Mouse (Mus musculus): ENCODE data around the gene Tsnax. TPM values are rescaled to one million over a fixed set of nuclear protein-coding genes. Genes with fewer than 3 reads are reported as not detected.

Gene Tsnax
- total and polyA plus RNA-seq, 3 experiments: 17.6 to 49.7 (median 25.5) TPM

GRCm38 (mm10) chr8:125045760-125046159 lies 33.0 kb downstream of the Tsnax start:
- no peaks in the 10 kb centered on the region for H3K4me1 ChIP-seq (ENCODE audit: insufficient read depth, low read depth, low read length)
- no peak for ATAC-seq (ENCODE audit: extremely low read depth, insufficient number of reproducible peaks, low FRiP score, poor library complexity, severe bottlenecking)
- no peak for DNase-seq (ENCODE audit: low spot score)

DNA sequence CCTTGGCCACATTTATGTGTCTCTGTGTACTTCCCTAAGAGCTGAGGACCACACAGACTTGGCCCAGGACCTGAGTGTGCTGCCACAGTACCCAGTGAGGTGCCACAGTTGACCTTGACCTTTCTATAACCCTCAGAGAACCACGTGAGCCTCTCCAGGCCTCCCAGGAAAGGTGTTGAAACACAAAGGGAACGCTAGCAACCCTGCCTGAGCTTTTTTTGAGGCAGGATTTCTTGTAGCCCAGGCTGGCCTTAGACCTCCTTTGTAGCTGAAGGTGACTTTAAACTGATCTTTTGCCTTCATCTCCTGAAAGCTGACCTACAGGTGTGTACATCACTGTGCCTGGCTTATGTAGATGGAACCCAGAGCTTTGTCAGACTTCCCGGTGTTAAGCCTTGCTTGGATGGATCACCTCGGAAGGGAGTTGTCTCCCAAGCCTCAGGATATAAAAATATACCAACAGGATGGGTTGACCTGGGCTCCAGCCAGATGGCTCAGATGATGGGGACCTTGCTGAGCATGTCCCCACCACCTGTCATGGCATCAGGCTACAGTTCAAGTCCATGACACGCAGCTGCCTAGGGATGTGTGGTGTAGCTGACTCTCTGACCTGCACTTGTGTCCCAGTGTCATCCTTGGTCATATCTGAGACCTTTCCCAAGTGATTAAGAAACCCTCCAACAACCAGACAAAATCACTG lies 36.4 kb downstream of the Tsnax start:
- Histone ChIP-seq H3K36me3 (replicated peaks) (no peaks in the 10 kb centered on the region), H3K9me3 (replicated peaks) (peaks cover 56% of the 10 kb centered on the region), H3K4me3 (ENCODE audit: low read depth, low read length) (no peak overlapping the region), H3K4me1 (ENCODE audit: insufficient read depth, low read depth, low read length) (no peaks in the 10 kb centered on the region), H3K27me3 (ENCODE audit: insufficient read depth, low read length) (no peaks in the 10 kb centered on the region)
- DNase-seq (ENCODE audit: low spot score): no peak
- no peak for ATAC-seq (ENCODE audit: extremely low read depth, insufficient number of reproducible peaks, low FRiP score, poor library complexity, severe bottlenecking)
- no peak for TF ChIP-seq TAL1 (conservative IDR thresholded peaks at IDR 0.05; ENCODE audit: low read depth, low read length)

More at GRCm38 (mm10) chr8:125045760-125046159, 33.0 kb downstream of the Tsnax start:
- Histone ChIP-seq H3K9me3 (replicated peaks) (peaks cover 33% of the 10 kb centered on the region), H3K36me3 (replicated peaks) (peaks cover 2% of the 10 kb centered on the region), H3K4me3 (ENCODE audit: low read depth, low read length) (no peak overlapping the region), H3K27me3 (ENCODE audit: insufficient read depth, low read length) (no peaks in the 10 kb centered on the region)
- no peak for TF ChIP-seq CTCF (IDR thresholded peaks at IDR 0.05; ENCODE audit: low read depth, low read length)
- no peak for TF ChIP-seq GATA2 (IDR thresholded peaks at IDR 0.05; ENCODE audit: borderline replicate concordance, low read depth, low read length)
- TF ChIP-seq TAL1 (conservative IDR thresholded peaks at IDR 0.05; ENCODE audit: low read depth, low read length): no peak
- TF ChIP-seq POLR2AphosphoS5 (IDR thresholded peaks at IDR 0.05; ENCODE audit: insufficient replicate concordance, low read depth, low read length): no peak
- no peak for TF ChIP-seq GATA1 (IDR thresholded peaks at IDR 0.05; ENCODE audit: borderline replicate concordance, low read length)

- no peak for TF ChIP-seq CTCF (IDR thresholded peaks at IDR 0.05; ENCODE audit: low read depth, low read length)
- TF ChIP-seq POLR2AphosphoS5 (IDR thresholded peaks at IDR 0.05; ENCODE audit: insufficient replicate concordance, low read depth, low read length): no peak
- no peak for TF ChIP-seq GATA2 (IDR thresholded peaks at IDR 0.05; ENCODE audit: borderline replicate concordance, low read depth, low read length)
- no peak for TF ChIP-seq GATA1 (IDR thresholded peaks at IDR 0.05; ENCODE audit: borderline replicate concordance, low read length)
- TF ChIP-seq TAL1 (conservative IDR thresholded peaks at IDR 0.05; ENCODE audit: low read depth, low read length): no peak
- Histone ChIP-seq H3K4me1 (ENCODE audit: insufficient read depth, low read depth, low read length) (no peaks in the 10 kb centered on the region), H3K36me3 (replicated peaks) (no peaks in the 10 kb centered on the region), H3K4me3 (ENCODE audit: low read depth, low read length) (no peak overlapping the region), H3K27me3 (ENCODE audit: insufficient read depth, low read length) (peaks cover 2% of the 10 kb centered on the region; the same call in 1 of the 2 replicates), H3K9me3 (replicated peaks) (peaks cover 62% of the 10 kb centered on the region)
- DNase-seq (ENCODE audit: low spot score) (no peak), ATAC-seq (ENCODE audit: extremely low read depth, insufficient number of reproducible peaks, low FRiP score, poor library complexity, severe bottlenecking) (no peak)
These were observed 37.0 kb downstream of the Tsnax start for GRCm38 (mm10) chr8:125049826-125050225.

DNA sequence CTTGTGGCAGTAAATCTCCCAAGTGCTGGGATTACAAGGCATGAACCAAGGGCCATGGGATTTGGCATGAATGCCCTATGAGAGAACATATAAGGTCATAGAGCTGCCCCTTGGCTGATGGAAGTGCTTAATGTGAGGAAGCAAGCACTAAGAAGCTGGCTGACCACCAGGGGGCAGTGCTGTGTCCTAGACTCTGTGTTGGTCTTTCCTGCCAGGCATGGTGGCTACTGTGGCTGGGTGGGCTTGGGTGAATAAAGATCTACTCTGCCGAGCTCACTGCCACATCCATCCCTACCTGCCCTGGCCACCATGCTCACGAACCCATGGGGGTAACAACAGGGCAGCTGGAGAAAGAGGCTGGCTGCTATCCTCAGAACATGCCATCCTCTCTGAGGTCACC lies 39.2 kb downstream of the Tsnax start:
- ATAC-seq (ENCODE audit: extremely low read depth, insufficient number of reproducible peaks, low FRiP score, poor library complexity, severe bottlenecking) (no peak), DNase-seq (ENCODE audit: low spot score) (no peak)
- H3K4me3 ChIP-seq (ENCODE audit: low read depth, low read length): no peak overlapping the region
- no peaks in the 10 kb centered on the region for H3K36me3 ChIP-seq (replicated peaks)
- TF ChIP-seq CTCF (IDR thresholded peaks at IDR 0.05; ENCODE audit: low read depth, low read length) (no peak), POLR2AphosphoS5 (IDR thresholded peaks at IDR 0.05; ENCODE audit: insufficient replicate concordance, low read depth, low read length) (no peak), GATA1 (IDR thresholded peaks at IDR 0.05; ENCODE audit: borderline replicate concordance, low read length) (no peak), TAL1 (conservative IDR thresholded peaks at IDR 0.05; ENCODE audit: low read depth, low read length) (no peak), GATA2 (IDR thresholded peaks at IDR 0.05; ENCODE audit: borderline replicate concordance, low read depth, low read length) (no peak)
- no peaks in the 10 kb centered on the region for H3K4me1 ChIP-seq (ENCODE audit: insufficient read depth, low read depth, low read length)
- H3K9me3 ChIP-seq (replicated peaks): peaks cover 73% of the 10 kb centered on the region
- H3K27me3 ChIP-seq (ENCODE audit: insufficient read depth, low read length): peaks cover 2% of the 10 kb centered on the region; the same call in 1 of the 2 replicates

GRCm38 (mm10) chr8:125053505-125054435 lies 41.0 kb downstream of the Tsnax start, which contains the start of gene Disc1:
TSS of gene Disc1 (plus strand) at chr8:125054195.
- DNase-seq (ENCODE audit: low spot score): no peak
- no peak for TF ChIP-seq GATA2 (IDR thresholded peaks at IDR 0.05; ENCODE audit: borderline replicate concordance, low read depth, low read length)
- TF ChIP-seq POLR2AphosphoS5 (IDR thresholded peaks at IDR 0.05; ENCODE audit: insufficient replicate concordance, low read depth, low read length): no peak
- no peak for TF ChIP-seq CTCF (IDR thresholded peaks at IDR 0.05; ENCODE audit: low read depth, low read length)
- no peak for TF ChIP-seq GATA1 (IDR thresholded peaks at IDR 0.05; ENCODE audit: borderline replicate concordance, low read length)
- TF ChIP-seq TAL1 (conservative IDR thresholded peaks at IDR 0.05; ENCODE audit: low read depth, low read length): no peak
- no peak for ATAC-seq (ENCODE audit: extremely low read depth, insufficient number of reproducible peaks, low FRiP score, poor library complexity, severe bottlenecking)
- H3K4me1 ChIP-seq (ENCODE audit: insufficient read depth, low read depth, low read length): no peaks in the 10 kb centered on the region
- H3K36me3 ChIP-seq (replicated peaks): no peaks in the 10 kb centered on the region
- H3K9me3 ChIP-seq (replicated peaks): peaks cover 69% of the 10 kb centered on the region
- H3K4me3 ChIP-seq (ENCODE audit: low read depth, low read length): peak within 1 kb of the TSS; percentile 16; the same call in 1 of the 2 replicates
- H3K27me3 ChIP-seq (ENCODE audit: insufficient read depth, low read length): peaks cover 2% of the 10 kb centered on the region; the same call in 1 of the 2 replicates

GRCm38 (mm10) chr8:125054436-125054810 lies 41.6 kb downstream of the Tsnax start:
- peaks cover 69% of the 10 kb centered on the region for H3K9me3 ChIP-seq (replicated peaks)
- ATAC-seq (ENCODE audit: extremely low read depth, insufficient number of reproducible peaks, low FRiP score, poor library complexity, severe bottlenecking): no peak
- DNase-seq (ENCODE audit: low spot score): no peak
- H3K4me3 ChIP-seq (ENCODE audit: low read depth, low read length): peak overlapping the region; percentile 16; the same call in 1 of the 2 replicates
- no peaks in the 10 kb centered on the region for H3K4me1 ChIP-seq (ENCODE audit: insufficient read depth, low read depth, low read length)
- H3K27me3 ChIP-seq (ENCODE audit: insufficient read depth, low read length): peaks cover 2% of the 10 kb centered on the region; the same call in 1 of the 2 replicates
- H3K36me3 ChIP-seq (replicated peaks): no peaks in the 10 kb centered on the region
- TF ChIP-seq CTCF (IDR thresholded peaks at IDR 0.05; ENCODE audit: low read depth, low read length) (no peak), POLR2AphosphoS5 (IDR thresholded peaks at IDR 0.05; ENCODE audit: insufficient replicate concordance, low read depth, low read length) (no peak), TAL1 (conservative IDR thresholded peaks at IDR 0.05; ENCODE audit: low read depth, low read length) (no peak), GATA1 (IDR thresholded peaks at IDR 0.05; ENCODE audit: borderline replicate concordance, low read length) (no peak), GATA2 (IDR thresholded peaks at IDR 0.05; ENCODE audit: borderline replicate concordance, low read depth, low read length) (no peak)

Measured in G1E (cell line).